Mouse (Mus musculus) cerebellum, adult 9-11 months (tissue): ENCODE measurements around the gene Syndig1.

Experiments
- DNase-seq: peaks from one replicate; pipeline ENCODE4 v3.0.0; 2022

The Syndig1 gene

DNA sequence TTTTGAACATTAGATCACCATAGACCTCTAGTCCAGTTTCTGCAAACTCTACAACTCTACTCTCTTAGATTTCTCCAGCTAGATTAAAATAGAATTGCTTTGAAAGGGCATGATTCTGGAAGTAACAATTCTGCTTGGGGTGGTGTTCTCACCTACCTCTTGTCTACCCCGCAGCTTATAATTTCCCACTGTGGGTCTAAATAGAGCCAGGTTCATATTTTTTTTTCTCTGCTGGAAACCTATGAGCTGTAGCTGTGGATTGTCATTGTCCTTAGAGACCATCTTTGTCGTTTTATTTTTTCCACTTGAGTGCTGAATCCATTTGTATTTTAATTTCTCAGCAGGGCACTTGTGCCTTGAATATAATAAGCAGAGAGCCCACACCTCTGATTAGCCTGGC is 162.5 kb downstream of the Syndig1 start:
- DNase-seq = no peak

DNA sequence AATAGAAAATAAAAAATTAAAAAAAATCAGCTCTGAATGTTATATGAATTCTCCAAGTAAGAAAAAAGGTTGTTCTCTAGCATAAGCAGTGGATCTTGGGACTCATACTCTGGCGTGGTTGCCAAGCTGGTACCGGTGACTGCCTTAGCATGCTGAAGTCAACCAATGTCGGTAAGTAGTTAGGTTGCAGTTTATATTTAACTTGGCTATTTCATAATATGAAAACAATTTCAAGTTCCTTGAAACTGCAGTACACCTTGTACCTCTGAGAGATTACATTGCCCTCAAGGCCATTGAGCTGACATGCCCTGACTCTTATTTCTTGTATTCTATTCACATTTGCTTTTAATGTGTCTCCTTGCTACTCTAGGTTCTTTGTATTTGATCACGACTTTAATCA is 163.9 kb downstream of the Syndig1 start:
- no peak for DNase-seq

DNA sequence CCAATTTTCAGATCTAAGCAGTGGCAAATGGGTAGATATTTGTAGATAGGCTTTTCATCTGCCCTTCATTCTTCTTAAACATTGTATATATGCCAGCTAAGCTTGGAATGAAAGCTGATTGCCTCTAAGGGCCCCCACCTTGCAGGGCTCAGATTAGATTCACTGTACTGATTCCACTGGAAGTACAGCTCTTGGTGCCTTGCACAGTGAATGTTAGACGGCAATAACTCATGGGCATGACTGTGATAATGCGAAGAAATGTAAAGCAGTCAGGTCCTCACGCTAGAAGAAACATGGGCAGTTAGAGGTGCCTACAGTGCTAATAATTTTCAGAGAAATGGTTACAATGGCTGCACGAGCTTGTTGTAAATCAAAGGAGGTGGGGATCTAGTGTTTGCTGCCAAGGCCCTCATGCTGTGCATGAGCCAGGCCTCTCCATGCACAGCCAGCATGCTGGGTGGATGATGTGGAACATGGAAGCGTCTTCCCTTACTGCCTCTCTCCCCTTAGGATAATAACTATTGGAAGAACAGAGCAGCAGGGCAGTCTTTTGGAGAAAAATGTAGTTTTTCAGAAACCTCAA is 167.5 kb downstream of the Syndig1 start:
- no peak for DNase-seq

DNA sequence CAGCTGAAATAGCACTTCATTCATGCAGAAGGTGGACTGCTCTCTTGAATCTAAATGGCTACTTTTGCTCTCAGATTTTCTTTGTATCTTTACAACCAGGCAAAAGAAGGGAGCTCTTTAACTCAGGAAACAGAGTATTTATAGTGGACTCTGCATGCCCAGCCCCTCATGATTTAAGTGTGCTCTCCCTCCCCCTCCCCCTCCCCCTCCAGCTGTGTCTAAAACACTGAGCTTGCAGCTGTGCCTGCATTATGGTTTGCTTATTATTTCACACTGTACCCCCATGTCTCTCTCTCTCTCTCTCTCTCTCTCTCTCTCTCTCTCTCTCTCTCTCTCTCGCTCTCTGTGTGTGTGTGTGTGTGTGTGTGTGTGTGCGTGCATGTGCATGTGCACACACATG is 168.6 kb downstream of the Syndig1 start:
- no peak for DNase-seq

DNA sequence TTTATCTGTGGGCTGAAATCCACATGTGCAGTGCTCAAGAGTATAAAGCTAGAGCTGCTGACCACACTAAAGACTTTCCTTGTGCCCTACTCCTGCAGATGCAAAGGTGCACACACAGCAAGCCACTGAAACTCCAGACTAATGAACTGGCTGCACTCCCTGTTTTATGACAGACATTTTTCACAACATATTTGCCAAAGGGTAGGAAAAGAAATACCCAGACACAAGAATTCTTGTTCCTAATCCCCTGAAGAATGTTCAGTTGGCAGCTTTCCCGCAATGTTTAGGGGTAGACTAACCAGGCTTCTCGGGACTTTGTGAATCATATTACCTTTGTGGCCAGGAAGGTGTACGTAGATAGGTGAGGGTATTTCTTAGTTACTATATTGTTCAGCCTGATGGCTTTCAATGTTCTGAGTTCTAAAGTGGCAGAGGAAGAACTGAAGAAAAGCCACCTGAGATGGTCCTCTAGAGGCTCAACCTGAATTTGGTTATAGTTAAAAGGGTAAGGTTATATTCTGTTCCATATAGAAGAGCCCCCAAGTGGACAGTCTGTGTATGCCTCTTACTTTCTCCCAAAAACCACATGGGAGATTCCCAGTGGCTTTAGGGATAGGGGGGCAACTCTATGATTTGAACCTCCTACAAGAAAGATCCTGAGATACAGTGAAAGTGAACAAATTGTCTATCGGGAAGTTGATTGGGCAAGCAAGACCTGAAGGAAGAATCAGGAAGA is 169.5 kb downstream of the Syndig1 start:
- no peak for DNase-seq

DNA sequence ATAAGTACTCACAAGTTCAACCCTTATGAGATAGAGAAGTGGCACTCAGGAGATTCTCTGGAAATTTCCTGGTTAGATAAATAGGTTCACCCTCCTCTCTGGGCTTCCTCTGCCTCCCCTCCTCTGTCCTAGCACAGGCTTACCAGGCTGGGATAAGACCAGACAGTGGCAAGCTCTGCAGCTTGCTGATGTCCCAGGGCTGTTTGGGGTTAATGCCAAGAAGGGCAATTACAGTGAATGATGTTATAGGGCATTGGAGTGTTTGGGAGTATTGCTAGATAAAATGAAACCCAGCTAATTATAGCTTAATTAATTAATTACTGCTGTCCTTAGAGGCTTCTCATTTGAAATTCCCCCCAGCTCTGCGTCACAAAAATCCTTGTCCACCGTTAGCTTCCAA is 171.6 kb downstream of the Syndig1 start:
- no peak for DNase-seq

DNA sequence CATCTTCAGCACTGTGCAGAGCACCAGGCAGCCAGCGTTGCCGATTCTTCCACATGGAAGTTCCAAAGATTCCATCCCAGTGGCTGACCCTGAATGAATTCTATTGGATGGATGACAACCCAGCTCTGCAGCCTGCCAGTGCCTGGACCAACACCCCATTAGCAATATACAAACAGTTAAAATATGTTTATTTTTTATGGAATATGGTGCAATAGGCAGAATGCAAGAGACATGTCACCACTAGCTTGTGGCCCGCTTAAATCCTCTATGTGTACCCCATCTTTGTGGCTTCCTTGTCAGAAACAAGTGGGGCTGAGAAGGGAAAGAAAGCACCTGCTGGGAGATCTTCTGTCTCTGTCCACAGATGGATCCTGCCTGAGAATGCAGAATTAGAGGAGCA is 174.5 kb downstream of the Syndig1 start:
- DNase-seq = no peak

DNA sequence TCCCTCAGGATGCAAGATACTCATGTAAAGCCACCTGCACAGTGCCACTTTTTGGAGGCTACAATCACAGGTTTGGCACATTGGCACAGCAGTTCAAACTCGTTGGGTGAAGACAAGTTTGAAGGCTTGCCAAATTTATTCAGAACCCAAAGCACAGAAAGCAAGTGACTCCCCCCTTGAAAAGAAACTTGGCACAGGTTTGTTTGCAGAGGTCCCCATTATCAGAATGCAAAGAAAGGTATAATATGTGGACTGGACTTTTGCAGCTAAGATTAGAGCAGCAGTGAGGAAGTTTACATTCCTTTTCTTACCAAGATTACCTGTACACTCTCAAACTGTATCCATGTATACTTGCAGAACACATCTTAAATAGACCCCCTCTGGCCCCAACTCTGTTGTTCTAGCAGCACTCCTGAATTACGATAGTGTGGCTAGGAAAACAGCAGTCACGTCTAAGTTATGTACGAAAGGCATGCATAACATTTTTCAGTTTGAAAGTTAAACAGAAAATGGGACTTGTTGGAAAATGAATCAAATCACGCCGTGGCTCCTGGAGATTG is 183.9 kb downstream of the Syndig1 start:
- DNase-seq = no peak

DNA sequence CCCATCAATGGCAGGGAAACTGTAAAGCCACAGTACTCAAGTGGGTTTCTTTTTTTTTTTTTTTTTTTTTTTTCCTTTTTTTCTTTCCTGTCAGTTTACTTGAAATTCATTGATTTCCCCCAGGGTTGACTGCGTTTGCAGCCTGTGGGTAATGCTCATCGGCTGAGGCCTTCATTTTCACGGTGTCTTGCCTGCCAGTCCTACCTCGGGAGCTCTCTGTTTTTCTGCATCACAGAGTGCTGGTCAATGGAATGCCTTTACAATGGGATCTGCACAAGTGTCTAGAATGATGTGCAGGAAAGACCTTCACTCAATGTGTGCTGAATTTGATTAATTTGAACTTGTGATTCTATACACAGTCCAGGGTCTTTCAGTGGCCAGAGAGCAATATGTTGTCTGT is 184.8 kb downstream of the Syndig1 start:
- DNase-seq = no peak

DNA sequence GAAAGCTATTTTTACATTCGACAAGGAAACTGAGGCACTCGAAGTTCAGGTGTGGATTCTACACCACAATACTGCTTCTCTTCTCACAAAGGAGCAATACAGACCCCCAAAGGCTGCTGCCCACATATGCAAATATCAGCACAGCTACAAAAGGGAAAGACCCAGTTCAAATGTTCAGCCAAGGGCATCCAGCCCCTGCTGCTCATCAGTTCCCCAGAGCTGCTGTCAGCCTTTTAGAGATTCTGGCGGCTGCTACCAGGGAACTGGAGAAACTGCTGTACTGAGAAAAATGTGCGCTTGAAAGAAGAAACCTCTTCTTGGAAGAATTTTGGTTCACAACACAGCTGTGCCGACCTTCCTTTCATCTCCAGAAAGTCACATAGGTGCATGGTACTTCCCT is 187.3 kb downstream of the Syndig1 start:
- DNase-seq = no peak

DNA sequence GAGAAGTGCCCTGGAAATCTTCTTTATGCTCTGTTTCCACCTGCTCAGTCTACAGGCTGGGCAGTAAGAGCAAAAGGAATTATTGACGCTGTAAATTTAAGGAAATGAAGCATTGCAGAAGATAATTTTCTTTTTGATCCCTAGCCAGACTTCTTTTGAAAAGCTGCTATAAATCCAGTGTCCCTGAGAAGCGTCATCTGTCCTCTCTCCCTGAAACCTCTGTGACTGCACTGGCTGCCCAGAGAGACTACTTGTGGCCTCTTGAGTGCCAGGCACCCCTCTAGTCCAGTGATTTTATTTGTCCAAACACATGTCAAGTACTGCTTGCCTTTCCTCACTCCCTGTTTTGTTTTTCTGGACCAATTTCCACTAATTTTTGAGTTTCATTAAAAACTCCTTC is 191.7 kb downstream of the Syndig1 start:
- DNase-seq = no peak

DNA sequence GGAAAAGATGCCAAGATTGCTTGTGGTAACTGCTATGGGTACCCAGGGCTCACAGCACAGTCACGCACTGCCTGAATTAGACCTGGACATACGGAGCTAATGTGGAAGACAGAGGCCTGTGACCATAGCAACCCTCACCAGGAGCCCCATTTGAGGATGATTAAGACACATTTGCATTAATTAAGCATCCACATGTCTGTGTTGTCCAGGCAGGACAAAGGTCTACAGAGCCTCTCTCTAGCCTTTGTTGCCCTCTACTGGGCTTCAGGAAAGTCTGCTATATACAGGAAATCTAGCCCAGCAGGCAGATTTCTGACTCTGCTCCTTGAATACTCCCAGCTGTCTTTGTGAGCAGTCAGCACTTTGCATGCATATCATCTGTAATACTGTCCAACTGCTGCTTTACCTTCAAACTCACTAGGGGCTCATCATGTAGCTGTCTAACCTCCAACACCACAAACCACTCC is 194.9 kb downstream of the Syndig1 start:
- DNase-seq = peak; percentile 34

DNA sequence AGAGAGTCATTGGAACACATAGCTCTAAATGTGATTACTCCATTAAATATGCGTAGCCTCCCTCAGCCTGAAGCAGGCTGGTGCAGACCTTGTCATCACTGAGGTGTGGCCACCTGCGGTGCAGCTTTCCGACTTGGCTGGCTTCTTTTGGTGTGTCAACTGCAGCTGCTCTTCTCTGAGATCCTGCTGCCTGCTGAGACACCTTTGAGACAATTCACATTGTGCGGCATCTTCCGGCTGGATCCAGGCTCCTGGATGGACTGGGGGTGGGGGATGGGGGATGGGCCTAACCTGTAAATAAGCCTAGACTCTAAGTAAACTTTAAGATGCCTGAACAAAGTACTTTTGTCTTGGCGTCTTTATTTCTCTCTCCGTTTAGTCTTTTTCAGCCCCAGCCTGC is 214.5 kb downstream of the Syndig1 start:
- DNase-seq = no peak
